Mouse (Mus musculus) myocyte (in vitro differentiated cells): Measurements from ENCODE around the gene Ap5s1.

Experiments used
- CEBPB ChIP-seq: IDR thresholded peaks from 2 replicates; pipeline ENCODE4 v1.6.1; 2011; ENCODE audit warnings: mild to moderate bottlenecking, moderate library complexity; ENCODE audit not compliant: poor library complexity, insufficient read depth, severe bottlenecking
- E2F4 ChIP-seq: IDR thresholded peaks from one replicate; pipeline ENCODE4 v1.6.1; 2011; ENCODE audit warnings: mild to moderate bottlenecking, control low read depth, moderate library complexity; ENCODE audit not compliant: insufficient read depth
- MAX ChIP-seq: IDR thresholded peaks from one replicate; pipeline ENCODE4 v1.6.1; 2011; ENCODE audit warnings: low read depth, mild to moderate bottlenecking, control low read depth
- MYOD1 ChIP-seq, 3 experiments: IDR thresholded peaks; one replicate each; pipeline ENCODE4 v1.6.1; 2011; ENCODE audit warnings: control low read depth in 2 of 3, low read depth in 2 of 3, mild to moderate bottlenecking in 2 of 3, moderate library complexity in 1 of 3; ENCODE audit not compliant: insufficient read length in 2 of 3, control insufficient read depth in 1 of 3
- POLR2A ChIP-seq: IDR thresholded peaks from one replicate; pipeline ENCODE4 v1.6.1; 2011; ENCODE audit warnings: low read depth, mild to moderate bottlenecking, control low read depth, moderate library complexity; ENCODE audit not compliant: insufficient read length
- POLR2AphosphoS2 ChIP-seq: IDR thresholded peaks from one replicate; pipeline ENCODE4 v1.6.1; 2011; ENCODE audit warnings: low read depth, control low read depth; ENCODE audit not compliant: insufficient read length

- TF ChIP-seq MAX (no peak), POLR2AphosphoS2 (no peak), CEBPB (no peak), E2F4 (no peak), POLR2A (no peak), MYOD1 (IDR thresholded peaks at IDR 0.05; ENCODE audit: control insufficient read depth in 1 of 3, insufficient read length in 2 of 3, low read depth in 2 of 3) (no peak)
These were observed 48.9 kb downstream of the Ap5s1 start for GRCm38 (mm10) chr2:131255738-131256137.
